Mouse (Mus musculus) cerebellum, postnatal 36 days (tissue): ENCODE data around the gene Myo1d.

ENCODE experiments used
- DNase-seq, 2 experiments: peaks; one replicate each; pipeline ENCODE4 v3.0.0; 2021 to 2022; ENCODE audit warnings: mixed read lengths in 2 of 2

The Myo1d gene

GRCm38 (mm10) chr11:80779527-80780344 is at the start of gene Myo1d:
TSS of gene Myo1d (minus strand) at chr11:80780025.
- DNase-seq: peak; percentile 85 to 91

DNA sequence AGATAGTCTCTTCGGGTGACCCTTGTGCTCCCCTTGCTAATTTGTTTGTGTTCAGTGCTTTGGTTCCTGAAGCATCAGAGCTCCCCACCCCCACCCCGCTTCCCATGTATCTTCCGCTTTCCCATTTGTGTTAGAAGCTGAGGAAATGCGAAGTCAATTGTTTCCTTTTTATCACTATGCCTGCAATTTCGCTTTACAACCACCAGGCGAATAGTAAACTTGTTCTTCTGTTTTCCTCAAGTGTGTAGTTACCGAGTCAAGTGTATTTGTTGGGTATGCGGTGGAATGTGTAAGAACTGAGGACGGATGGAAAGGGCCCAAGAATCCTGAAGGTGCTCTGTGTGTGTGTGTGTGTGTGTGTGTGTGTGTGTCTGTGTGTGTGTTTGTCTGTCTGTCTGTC is 42.0 kb upstream of the Myo1d start:
- DNase-seq: no peak

DNA sequence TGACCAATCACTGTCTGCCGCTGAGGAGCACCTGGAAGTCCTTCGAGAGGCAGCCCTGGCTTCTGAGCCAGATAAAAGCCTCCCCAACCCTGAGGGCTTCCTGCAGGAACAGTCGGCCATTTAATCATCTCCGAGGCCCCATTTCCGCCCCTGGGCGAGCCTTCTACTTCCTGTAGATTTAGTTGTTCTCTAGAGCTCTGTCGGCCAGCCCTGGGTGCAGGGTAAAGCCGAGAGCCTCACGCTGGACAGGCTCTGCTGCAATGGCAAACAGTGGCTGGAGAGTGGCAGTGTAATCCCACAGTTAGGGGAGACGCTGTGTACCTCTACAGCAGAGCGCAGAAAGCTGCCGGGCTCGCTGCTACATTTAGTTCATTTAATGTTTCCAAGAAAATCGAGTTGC is 41.5 kb upstream of the Myo1d start:
- peak; percentile 31 to 37 for DNase-seq

GRCm38 (mm10) chr11:80820085-80820484 is 40.3 kb upstream of the Myo1d start:
- DNase-seq: no peak

DNA sequence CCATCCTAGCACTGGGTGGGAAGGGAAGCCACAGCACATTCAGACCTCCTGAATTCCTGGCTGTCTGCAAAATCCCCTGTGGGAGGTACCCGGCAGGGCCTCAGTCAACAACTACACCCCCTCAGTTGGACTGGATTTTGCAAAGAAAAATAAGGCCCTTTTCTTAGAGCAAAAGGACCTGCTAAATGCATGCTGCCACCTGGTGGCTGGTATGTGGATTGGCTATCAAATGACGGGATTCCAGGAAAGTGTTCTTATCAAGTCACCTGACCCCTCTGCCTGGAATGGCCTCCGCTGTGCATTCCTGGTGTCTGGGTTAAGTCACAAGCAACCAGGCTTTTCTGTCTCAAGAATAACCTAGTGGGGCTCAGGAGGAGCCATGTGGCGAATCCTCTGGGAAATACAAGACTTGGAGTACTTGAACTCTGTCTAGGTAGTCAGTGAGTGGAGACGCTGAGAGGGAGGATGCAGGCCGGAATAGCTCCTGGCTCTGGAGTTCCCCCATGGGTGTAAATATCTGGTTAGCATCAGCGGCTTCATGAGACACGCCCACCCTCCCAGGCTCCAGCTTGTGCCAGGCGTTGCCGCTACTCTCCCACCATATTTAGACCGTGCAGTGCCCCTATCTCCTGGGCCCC is 38.4 kb upstream of the Myo1d start:
- peak; percentile 60 to 64 for DNase-seq

DNA sequence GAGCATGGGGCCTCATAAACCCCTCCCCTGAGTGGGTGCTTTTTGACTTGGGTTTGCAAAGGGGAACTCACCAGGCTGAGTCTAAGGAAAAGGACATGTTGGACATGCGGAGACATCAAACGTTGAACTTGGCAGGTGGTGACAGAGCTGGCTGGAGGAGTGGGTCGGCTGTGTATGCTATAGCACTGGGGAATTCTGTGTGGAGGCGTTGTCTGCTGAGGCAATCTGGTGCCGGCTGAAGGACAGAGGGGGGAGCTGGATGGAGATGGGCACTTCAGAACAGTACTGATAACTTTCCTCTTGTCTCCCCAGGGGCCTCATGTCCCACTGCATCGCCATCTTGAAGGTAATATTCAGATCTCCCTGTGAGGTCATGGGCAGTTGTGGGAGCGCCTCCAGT is 35.5 kb upstream of the Myo1d start:
- DNase-seq: no peak

DNA sequence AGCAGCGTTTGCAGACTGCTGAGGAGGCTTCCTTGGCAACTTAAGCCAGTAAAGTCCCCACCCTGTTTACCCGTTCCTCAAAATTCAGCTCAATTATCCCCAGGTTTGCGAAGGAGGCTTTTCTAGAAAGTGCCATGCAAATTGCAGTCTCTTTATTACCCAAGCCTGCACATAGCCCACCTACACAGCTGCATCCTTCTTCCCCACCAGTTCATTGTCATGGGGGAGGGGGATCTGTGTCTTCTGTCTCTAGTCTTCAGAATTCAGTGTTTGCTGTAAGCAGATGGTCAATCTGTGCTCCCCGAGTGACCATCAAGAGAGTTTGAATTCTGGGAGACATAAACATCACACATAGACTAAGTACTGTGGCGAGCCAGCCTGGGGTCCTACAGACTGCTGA is 31.3 kb upstream of the Myo1d start:
- no peak for DNase-seq

- DNase-seq: peak in 1 of 2 experiments; percentile 9
Observed at GRCm38 (mm10) chr11:80809993-80810821, 30.4 kb upstream of the Myo1d start, which contains the start of gene Tmem98. TSS of gene Tmem98 (plus strand) at chr11:80810175.

- no peak for DNase-seq
Observed at GRCm38 (mm10) chr11:80809666-80809992, 29.8 kb upstream of the Myo1d start.

DNA sequence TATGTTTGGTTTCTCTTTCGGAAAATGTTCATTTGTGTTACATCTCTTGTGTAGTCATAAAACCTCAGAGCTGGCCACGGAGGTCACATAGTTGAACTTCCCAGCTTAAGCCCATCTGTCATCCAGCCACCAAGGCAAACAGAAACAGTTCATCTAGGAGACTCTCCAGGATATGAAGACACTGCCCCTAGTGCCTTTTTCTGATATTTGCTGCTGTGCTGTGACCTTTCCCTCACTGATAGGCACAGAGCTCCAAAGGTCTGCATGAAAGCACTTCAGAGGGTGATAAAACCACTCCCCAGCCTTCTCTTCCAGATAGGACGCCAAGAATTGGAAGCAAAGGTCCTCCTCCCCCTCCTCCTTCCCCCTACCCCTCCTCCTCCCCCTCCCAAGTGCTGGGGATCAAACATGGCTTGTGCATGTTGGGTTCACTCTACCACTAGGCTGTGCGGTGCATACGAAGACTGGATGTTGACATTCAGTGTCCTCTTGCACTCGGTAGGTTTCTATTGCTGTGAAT is 28.8 kb upstream of the Myo1d start:
- DNase-seq: no peak

DNA sequence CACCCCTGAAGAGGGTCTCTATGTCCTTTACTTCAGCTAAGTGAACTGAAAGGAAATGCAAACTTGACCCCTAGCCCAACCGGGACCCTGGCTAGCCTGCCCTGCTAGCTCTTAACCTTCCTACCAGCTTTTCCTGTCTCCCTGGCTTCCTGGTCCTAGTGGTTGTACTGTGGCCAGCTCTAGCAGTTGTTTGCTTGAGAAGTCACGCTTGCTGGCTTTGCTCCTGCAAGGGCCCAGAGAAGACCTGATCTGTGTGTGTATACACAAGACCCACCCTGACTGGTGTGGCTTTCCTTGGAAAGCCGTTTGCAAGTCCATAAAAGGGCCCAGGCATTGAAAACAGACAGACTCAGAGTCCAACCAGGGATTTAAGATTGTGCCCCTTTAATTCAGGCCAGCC is 22.9 kb upstream of the Myo1d start:
- no peak for DNase-seq

DNA sequence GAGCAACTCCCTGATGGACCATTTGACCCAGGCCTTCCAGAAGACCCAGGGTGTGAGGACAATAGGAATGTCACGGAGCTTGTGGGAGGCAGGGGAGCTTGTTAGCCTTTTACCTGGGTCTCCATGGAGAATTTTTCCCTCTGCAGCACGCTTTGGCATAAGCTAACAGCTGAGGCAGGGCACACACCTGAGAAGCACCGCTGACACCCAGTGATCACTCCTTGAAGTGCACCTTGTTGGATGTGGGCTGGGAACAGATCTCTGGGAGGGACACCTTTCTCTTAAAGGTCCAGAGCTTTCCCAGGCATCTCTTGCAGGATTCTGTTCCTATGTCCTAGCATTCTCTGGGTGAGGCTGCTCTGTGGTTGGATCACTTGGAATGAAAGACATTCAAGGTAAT is 20.2 kb upstream of the Myo1d start:
- no peak for DNase-seq

DNA sequence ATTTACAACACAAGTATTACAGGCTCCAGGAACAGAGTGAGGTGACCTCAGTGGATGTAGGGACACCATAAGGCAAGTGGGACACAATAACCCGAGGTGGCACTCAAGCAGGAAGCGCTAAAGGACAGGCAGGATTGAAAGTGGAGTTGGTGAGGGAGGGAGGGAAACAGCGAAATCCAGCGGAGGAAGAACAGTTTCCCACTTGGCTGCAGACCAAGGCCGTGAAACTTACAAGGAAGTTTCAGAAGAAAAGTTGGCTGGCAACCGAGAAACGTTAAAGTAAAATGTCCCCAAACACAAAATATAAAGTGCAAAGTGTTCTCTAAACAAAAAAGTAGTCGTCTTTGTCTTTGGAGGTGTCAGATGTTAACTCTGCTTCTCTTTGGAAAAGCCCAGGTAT is 15.6 kb upstream of the Myo1d start:
- no peak for DNase-seq

DNA sequence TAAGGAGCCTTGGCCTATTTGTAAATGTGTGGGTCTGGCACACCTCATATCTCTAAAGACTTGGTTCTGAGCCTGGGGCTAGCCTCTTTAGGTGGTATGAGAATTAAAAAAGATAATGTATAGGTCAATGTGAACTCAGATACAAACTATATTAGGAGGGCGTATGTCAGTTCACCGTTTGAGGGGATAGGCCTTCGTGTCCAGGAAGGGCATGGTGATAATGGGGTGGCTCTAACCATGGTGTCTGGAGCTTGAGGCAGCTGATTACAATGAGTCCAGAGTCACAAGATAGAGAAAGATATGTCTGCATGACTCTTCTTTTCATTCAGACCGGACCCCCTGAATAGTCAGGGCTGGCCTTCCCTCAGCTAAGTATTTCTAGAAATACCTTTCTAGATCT is 14.5 kb upstream of the Myo1d start:
- DNase-seq: no peak

GRCm38 (mm10) chr11:80793386-80793785 is 13.6 kb upstream of the Myo1d start:
- no peak for DNase-seq

GRCm38 (mm10) chr11:80791677-80792432 is 12.0 kb upstream of the Myo1d start:
- no peak for DNase-seq

- no peak for DNase-seq
Observed at GRCm38 (mm10) chr11:80790413-80790812, 10.6 kb upstream of the Myo1d start.

- DNase-seq: no peak
Observed at GRCm38 (mm10) chr11:80789647-80790240, 9.9 kb upstream of the Myo1d start.

DNA sequence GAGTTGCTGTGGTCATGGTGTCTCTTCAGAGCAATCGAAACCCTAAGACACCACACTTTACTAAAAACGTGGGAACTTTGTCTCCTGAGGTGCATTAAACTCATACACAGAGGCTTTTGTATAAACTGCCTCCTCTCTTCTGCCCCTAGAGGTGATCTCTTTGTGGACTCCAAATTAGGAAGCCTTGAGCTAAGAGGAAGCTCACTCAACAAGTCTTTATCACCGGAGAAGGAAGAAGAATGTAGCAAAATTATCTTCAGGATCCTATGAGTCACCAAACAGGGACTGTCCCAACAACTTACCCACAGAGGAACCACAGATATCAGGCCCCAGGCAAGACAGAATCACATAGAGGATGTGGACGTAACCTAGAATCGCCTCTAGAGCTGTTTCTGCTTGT is 5.8 kb upstream of the Myo1d start:
- DNase-seq: no peak

- no peak for DNase-seq
Observed at GRCm38 (mm10) chr11:80784294-80784743, 4.5 kb upstream of the Myo1d start.

- DNase-seq: no peak
Observed at GRCm38 (mm10) chr11:80783460-80783859, 3.6 kb upstream of the Myo1d start.

DNA sequence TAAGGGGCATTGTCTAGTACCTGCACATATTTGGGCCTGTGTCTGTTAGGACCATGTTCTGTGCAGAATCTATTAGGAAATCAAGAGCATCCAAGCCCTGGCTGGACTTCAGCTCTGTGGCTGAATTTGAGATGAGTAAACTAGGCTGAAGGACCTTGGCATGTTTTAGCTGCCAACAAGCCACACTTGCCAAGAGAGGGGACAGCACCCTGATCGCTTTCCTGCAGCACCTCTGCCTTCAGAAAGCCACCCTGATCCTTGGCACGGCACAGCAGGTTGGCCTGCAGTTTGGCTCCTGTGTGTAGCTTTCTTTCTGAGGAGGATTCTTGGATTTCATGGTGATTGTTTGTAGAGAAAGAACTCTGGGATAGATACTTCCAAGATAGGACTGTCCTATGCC is 1.7 kb upstream of the Myo1d start:
- no peak for DNase-seq
